Mouse (Mus musculus) thymus, postnatal 4 days (tissue): ENCODE data around the gene Ttc33.
"Not testable (repeated sequence)": the region's sequence is repeated elsewhere in the genome, so short reads cannot be mapped to it uniquely, and the experiment has no call there.

Source experiments
- DNase-seq: peaks from one replicate; pipeline ENCODE4 v3.0.0; 2021

Gene Ttc33

GRCm38 (mm10) chr15:5186293-5186675 is 959 bp downstream of the Ttc33 start:
- DNase-seq: no peak

GRCm38 (mm10) chr15:5187116-5187515 is 1.8 kb downstream of the Ttc33 start:
- no peak for DNase-seq

- DNase-seq: no peak
Measured at GRCm38 (mm10) chr15:5188029-5188428, 2.7 kb downstream of the Ttc33 start.

GRCm38 (mm10) chr15:5189504-5190093 is 4.3 kb downstream of the Ttc33 start:
- no peak for DNase-seq

GRCm38 (mm10) chr15:5193833-5194232 is 8.5 kb downstream of the Ttc33 start:
- DNase-seq: no peak

- DNase-seq: no peak
Measured at GRCm38 (mm10) chr15:5194446-5194845, 9.1 kb downstream of the Ttc33 start.

GRCm38 (mm10) chr15:5194931-5195330 is 9.6 kb downstream of the Ttc33 start:
- no peak for DNase-seq

GRCm38 (mm10) chr15:5195987-5196514 is 10.7 kb downstream of the Ttc33 start:
- DNase-seq: no peak

GRCm38 (mm10) chr15:5196691-5197090 is 11.4 kb downstream of the Ttc33 start:
- DNase-seq: no peak

GRCm38 (mm10) chr15:5205222-5205621 is 19.9 kb downstream of the Ttc33 start:
- DNase-seq: no peak

GRCm38 (mm10) chr15:5209116-5209515 is 23.8 kb downstream of the Ttc33 start:
- DNase-seq: no peak

- DNase-seq: no peak
Measured at GRCm38 (mm10) chr15:5220491-5220890, 35.2 kb downstream of the Ttc33 start.

GRCm38 (mm10) chr15:5230746-5231145 is 45.4 kb downstream of the Ttc33 start:
- not testable (repeated sequence) for DNase-seq

- no peak for DNase-seq
Measured at GRCm38 (mm10) chr15:5234659-5235058, 49.3 kb downstream of the Ttc33 start.

GRCm38 (mm10) chr15:5235527-5235926 is 50.2 kb downstream of the Ttc33 start:
- DNase-seq: no peak

- peak; percentile 92 for DNase-seq
Measured at GRCm38 (mm10) chr15:5236538-5236937, 51.2 kb downstream of the Ttc33 start.

GRCm38 (mm10) chr15:5237012-5237660 is 51.8 kb downstream of the Ttc33 start:
- DNase-seq: peak; percentile 60

GRCm38 (mm10) chr15:5238073-5238472 is 52.7 kb downstream of the Ttc33 start:
- no peak for DNase-seq

GRCm38 (mm10) chr15:5238553-5238952 is 53.2 kb downstream of the Ttc33 start:
- DNase-seq: no peak

GRCm38 (mm10) chr15:5239361-5239760 is 54.0 kb downstream of the Ttc33 start:
- DNase-seq: peak; percentile 25

GRCm38 (mm10) chr15:5239901-5240300 is 54.6 kb downstream of the Ttc33 start:
- DNase-seq: peak; percentile 42

GRCm38 (mm10) chr15:5240360-5240759 is 55.0 kb downstream of the Ttc33 start:
- DNase-seq: no peak

- DNase-seq: peak; percentile 70
Measured at GRCm38 (mm10) chr15:5241304-5242201, 56.2 kb downstream of the Ttc33 start.
